Mouse (Mus musculus): Measurements from ENCODE around the gene Slc24a2. TPM values are rescaled to one million over a fixed set of nuclear protein-coding genes. Genes with fewer than 3 reads are reported as not detected.

Slc24a2 gene
- polyA plus RNA-seq, 1 experiment from 2014 or later = 1.7 TPM

DNA sequence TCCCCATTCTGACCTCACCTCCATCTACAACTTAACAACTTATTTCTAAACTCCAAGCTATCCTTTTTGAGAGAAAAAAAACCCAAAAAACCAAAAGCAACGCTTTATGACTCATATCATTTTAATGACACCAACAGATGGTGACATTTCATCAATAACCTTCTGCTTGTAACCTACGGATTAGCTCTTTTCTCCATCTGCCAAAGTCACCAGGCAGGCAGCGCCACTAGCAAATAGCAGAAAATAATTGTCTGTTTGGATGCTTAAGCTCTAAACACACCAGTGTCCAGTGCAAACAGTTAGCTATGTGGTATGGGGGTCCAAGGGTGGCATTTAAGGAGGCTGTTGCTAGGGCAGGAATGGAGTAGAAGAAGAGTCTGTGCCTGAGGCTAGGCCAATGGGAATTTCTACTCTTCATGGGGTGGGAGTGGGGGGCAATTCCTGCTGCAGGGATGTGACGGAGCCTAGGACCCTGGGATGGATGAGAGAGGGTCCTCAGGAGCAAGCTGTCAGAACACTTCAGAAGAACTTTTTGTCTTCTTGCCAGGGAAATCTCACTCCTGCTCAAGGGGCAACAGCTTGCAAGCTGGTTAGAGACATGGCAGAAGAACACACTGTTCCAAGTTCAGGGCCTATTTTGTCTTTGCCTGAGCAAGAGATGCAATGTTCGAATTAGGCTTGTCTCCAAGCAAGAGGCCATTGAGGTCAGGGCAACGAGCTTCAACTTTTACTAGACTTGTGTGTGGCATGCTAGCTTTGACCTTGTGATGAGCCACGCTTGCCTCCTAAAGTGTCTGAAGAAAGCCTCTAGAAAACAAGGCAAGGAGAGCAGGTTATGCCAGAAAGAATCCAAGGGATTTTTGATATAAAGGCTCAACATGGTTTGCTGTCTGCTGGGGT lies 216.3 kb downstream of the Slc24a2 start:
- Histone ChIP-seq H3K9me3 (no peaks in the 10 kb centered on the region), H3K4me2 (replicated peaks) (no peak overlapping the region), H3K27ac (replicated peaks) (no peak overlapping the region), H3K36me3 (no peaks in the 10 kb centered on the region), H3K9ac (replicated peaks) (no peak overlapping the region), H3K27me3 (no peaks in the 10 kb centered on the region), H3K4me1 (no peaks in the 10 kb centered on the region), H3K4me3 (no peak overlapping the region)
- ATAC-seq (ENCODE audit: low FRiP score, low read depth) = no peak
- whole genome bisulfite sequencing = 82% methylated on average over 7 of the region's 7 CpGs

DNA sequence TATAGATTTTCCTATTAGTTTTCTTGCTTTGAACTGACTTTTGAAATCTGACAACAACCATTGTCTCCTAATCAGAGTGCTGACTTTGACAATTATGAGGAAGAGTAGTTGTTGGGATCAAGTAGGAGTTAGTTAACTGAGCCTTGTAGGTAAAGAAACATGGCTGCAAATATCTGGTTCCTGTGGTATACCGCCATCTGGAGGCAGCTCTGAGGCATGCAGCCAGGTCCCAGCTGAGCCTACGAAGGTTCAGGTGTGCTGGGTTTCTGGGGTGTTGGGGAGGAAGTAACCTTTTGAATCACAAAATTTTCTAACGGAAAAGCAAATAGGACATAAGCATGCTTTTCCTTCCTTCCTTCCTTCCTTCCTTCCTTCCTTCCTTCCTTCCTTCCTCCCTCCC lies 237.8 kb downstream of the Slc24a2 start:
- H3K4me3 ChIP-seq = no peak overlapping the region
- no peak overlapping the region for H3K27ac ChIP-seq (replicated peaks)
- WGBS = 56% methylated on average over 3 of the region's 3 CpGs
- H3K9me3 ChIP-seq = no peaks in the 10 kb centered on the region
- peaks cover 12% of the 10 kb centered on the region for H3K4me1 ChIP-seq
- no peak overlapping the region for H3K4me2 ChIP-seq (replicated peaks)
- H3K36me3 ChIP-seq = no peaks in the 10 kb centered on the region
- no peak for ATAC-seq (ENCODE audit: low FRiP score, low read depth)
- H3K9ac ChIP-seq (replicated peaks) = no peak overlapping the region
- no peaks in the 10 kb centered on the region for H3K27me3 ChIP-seq

GRCm38 (mm10) chr4:86989301-86989700 lies 241.0 kb downstream of the Slc24a2 start:
- Histone ChIP-seq H3K4me1 (peaks cover 12% of the 10 kb centered on the region), H3K9me3 (no peaks in the 10 kb centered on the region), H3K36me3 (no peaks in the 10 kb centered on the region), H3K27me3 (no peaks in the 10 kb centered on the region), H3K9ac (replicated peaks) (no peak overlapping the region), H3K27ac (replicated peaks) (no peak overlapping the region), H3K4me3 (no peak overlapping the region), H3K4me2 (replicated peaks) (no peak overlapping the region)
- WGBS = 68% methylated on average over 6 of the region's 6 CpGs
- ATAC-seq (ENCODE audit: low FRiP score, low read depth) = no peak

- H3K36me3 ChIP-seq = no peaks in the 10 kb centered on the region
- no peaks in the 10 kb centered on the region for H3K9me3 ChIP-seq
- H3K9ac ChIP-seq (replicated peaks) = no peak overlapping the region
- peaks cover 12% of the 10 kb centered on the region for H3K4me1 ChIP-seq
- H3K27me3 ChIP-seq = no peaks in the 10 kb centered on the region
- no peak for ATAC-seq (ENCODE audit: low FRiP score, low read depth)
- no peak overlapping the region for H3K27ac ChIP-seq (replicated peaks)
- no peak overlapping the region for H3K4me3 ChIP-seq
- no peak overlapping the region for H3K4me2 ChIP-seq (replicated peaks)
- WGBS = 90% methylated on average over 4 of the region's 4 CpGs
Measured at GRCm38 (mm10) chr4:86987846-86988245, 242.4 kb downstream of the Slc24a2 start.

GRCm38 (mm10) chr4:86977272-86977671 lies 253.0 kb downstream of the Slc24a2 start:
- H3K27ac ChIP-seq (replicated peaks) = no peak overlapping the region
- H3K27me3 ChIP-seq = no peaks in the 10 kb centered on the region
- no peak overlapping the region for H3K4me3 ChIP-seq
- no peak overlapping the region for H3K9ac ChIP-seq (replicated peaks)
- no peak for ATAC-seq (ENCODE audit: low FRiP score, low read depth)
- no peaks in the 10 kb centered on the region for H3K4me1 ChIP-seq
- peaks cover 7% of the 10 kb centered on the region; the same call in 1 of the 2 replicates for H3K9me3 ChIP-seq
- WGBS = 92% methylated on average over 5 of the region's 5 CpGs
- H3K4me2 ChIP-seq (replicated peaks) = no peak overlapping the region
- H3K36me3 ChIP-seq = no peaks in the 10 kb centered on the region

- peak; percentile 74 for ATAC-seq (ENCODE audit: low FRiP score, low read depth)
- Histone ChIP-seq H3K36me3 (no peaks in the 10 kb centered on the region), H3K9ac (replicated peaks) (no peak overlapping the region), H3K9me3 (no peaks in the 10 kb centered on the region), H3K4me1 (0 out of 2 replicates have a peak, but pooled peaks cover 2% of the 10 kb centered on the region), H3K27me3 (no peaks in the 10 kb centered on the region), H3K4me3 (no peak overlapping the region), H3K4me2 (replicated peaks) (no peak overlapping the region), H3K27ac (replicated peaks) (no peak overlapping the region)
- 41% methylated on average over 14 of the region's 14 CpGs for WGBS
Measured at GRCm38 (mm10) chr4:86957576-86958411, 272.5 kb downstream of the Slc24a2 start.

- ATAC-seq (ENCODE audit: low FRiP score, low read depth) = no peak
- Histone ChIP-seq H3K9me3 (no peaks in the 10 kb centered on the region), H3K27me3 (no peaks in the 10 kb centered on the region), H3K4me1 (0 out of 2 replicates have a peak, but pooled peaks cover 2% of the 10 kb centered on the region), H3K27ac (replicated peaks) (no peak overlapping the region), H3K4me2 (replicated peaks) (no peak overlapping the region), H3K4me3 (no peak overlapping the region), H3K9ac (replicated peaks) (no peak overlapping the region), H3K36me3 (no peaks in the 10 kb centered on the region)
- WGBS = 87% methylated on average over 4 of the region's 4 CpGs
Measured at GRCm38 (mm10) chr4:86955448-86955847, 274.8 kb downstream of the Slc24a2 start.

- H3K4me3 ChIP-seq = no peak overlapping the region
- 0 out of 2 replicates have a peak, but pooled peaks cover 2% of the 10 kb centered on the region for H3K4me1 ChIP-seq
- WGBS = 47% methylated on average over 5 of the region's 5 CpGs
- H3K9me3 ChIP-seq = no peaks in the 10 kb centered on the region
- H3K9ac ChIP-seq (replicated peaks) = no peak overlapping the region
- no peak overlapping the region for H3K27ac ChIP-seq (replicated peaks)
- H3K4me2 ChIP-seq (replicated peaks) = no peak overlapping the region
- H3K36me3 ChIP-seq = no peaks in the 10 kb centered on the region
- no peaks in the 10 kb centered on the region for H3K27me3 ChIP-seq
- peak; percentile 44 for ATAC-seq (ENCODE audit: low FRiP score, low read depth)
Measured at GRCm38 (mm10) chr4:86953519-86953918, 276.8 kb downstream of the Slc24a2 start.

- no peaks in the 10 kb centered on the region for H3K36me3 ChIP-seq
- ATAC-seq (ENCODE audit: low FRiP score, low read depth) = no peak
- H3K4me1 ChIP-seq = no peaks in the 10 kb centered on the region
- no peak overlapping the region for H3K9ac ChIP-seq (replicated peaks)
- H3K4me2 ChIP-seq (replicated peaks) = no peak overlapping the region
- no peaks in the 10 kb centered on the region for H3K27me3 ChIP-seq
- no peak overlapping the region for H3K27ac ChIP-seq (replicated peaks)
- 88% methylated on average over 1 of the region's 1 CpGs for WGBS
- no peak overlapping the region for H3K4me3 ChIP-seq
- no peaks in the 10 kb centered on the region for H3K9me3 ChIP-seq
Measured at GRCm38 (mm10) chr4:86948794-86949193, 281.5 kb downstream of the Slc24a2 start.

GRCm38 (mm10) chr4:86943296-86943695 lies 287.0 kb downstream of the Slc24a2 start:
- 59% methylated on average over 6 of the region's 6 CpGs for WGBS
- ATAC-seq (ENCODE audit: low FRiP score, low read depth) = no peak

DNA sequence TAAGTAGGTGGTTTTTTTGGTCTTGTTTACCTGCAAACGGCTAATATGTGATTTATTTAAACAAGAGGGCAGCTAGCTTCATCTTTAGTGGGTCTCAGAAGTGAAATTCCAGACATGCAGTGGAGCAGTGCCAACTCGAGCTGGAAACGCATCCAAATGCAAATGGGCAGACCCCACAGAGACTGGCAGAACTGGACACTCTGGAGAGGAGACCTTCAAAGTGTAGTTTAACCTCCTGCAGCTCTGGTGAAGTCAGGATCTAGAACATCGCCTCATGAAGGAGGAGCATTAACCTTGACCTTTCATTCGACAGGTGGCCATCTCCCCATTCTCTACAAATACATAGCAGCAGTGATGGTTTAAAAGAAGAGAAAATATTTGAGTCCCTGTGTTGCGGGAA lies 287.6 kb downstream of the Slc24a2 start:
- no peak overlapping the region for H3K27ac ChIP-seq (replicated peaks)
- no peak overlapping the region for H3K9ac ChIP-seq (replicated peaks)
- H3K36me3 ChIP-seq = no peaks in the 10 kb centered on the region
- no peaks in the 10 kb centered on the region for H3K27me3 ChIP-seq
- 88% methylated on average over 6 of the region's 6 CpGs for WGBS
- H3K4me2 ChIP-seq (replicated peaks) = no peak overlapping the region
- H3K9me3 ChIP-seq = no peaks in the 10 kb centered on the region
- no peaks in the 10 kb centered on the region for H3K4me1 ChIP-seq
- no peak for ATAC-seq (ENCODE audit: low FRiP score, low read depth)
- no peak overlapping the region for H3K4me3 ChIP-seq

More at GRCm38 (mm10) chr4:86943296-86943695, 287.0 kb downstream of the Slc24a2 start:
- no peaks in the 10 kb centered on the region for H3K27me3 ChIP-seq
- H3K9ac ChIP-seq (replicated peaks) = no peak overlapping the region
- H3K9me3 ChIP-seq = no peaks in the 10 kb centered on the region
- no peak overlapping the region for H3K27ac ChIP-seq (replicated peaks)
- H3K4me3 ChIP-seq = no peak overlapping the region
- no peak overlapping the region for H3K4me2 ChIP-seq (replicated peaks)
- no peaks in the 10 kb centered on the region for H3K4me1 ChIP-seq
- H3K36me3 ChIP-seq = no peaks in the 10 kb centered on the region

GRCm38 (mm10) chr4:86936706-86937105 lies 293.6 kb downstream of the Slc24a2 start:
- H3K9me3 ChIP-seq = no peaks in the 10 kb centered on the region
- no peak overlapping the region for H3K4me3 ChIP-seq
- H3K4me1 ChIP-seq = no peaks in the 10 kb centered on the region
- H3K36me3 ChIP-seq = no peaks in the 10 kb centered on the region
- H3K9ac ChIP-seq (replicated peaks) = no peak overlapping the region
- no peaks in the 10 kb centered on the region for H3K27me3 ChIP-seq
- 65% methylated on average over 3 of the region's 3 CpGs for WGBS
- no peak overlapping the region for H3K4me2 ChIP-seq (replicated peaks)
- no peak overlapping the region for H3K27ac ChIP-seq (replicated peaks)
- ATAC-seq (ENCODE audit: low FRiP score, low read depth) = no peak
